Mouse (Mus musculus) left cerebral cortex, adult 2 months (tissue): Measurements from ENCODE around the gene Slx4. TPM values are rescaled to one million over a fixed set of nuclear protein-coding genes. Genes with fewer than 3 reads are reported as not detected.

ENCODE experiments used
- DNase-seq, 2 experiments: peaks; one replicate each; pipeline ENCODE4 v3.0.0; 2021 to 2022; ENCODE audit warnings: low spot score in 2 of 2, mixed read lengths in 1 of 2; ENCODE audit errors: extremely low spot score in 1 of 2
- H3K27ac ChIP-seq: fragments of 200-600 bp; 2 replicates; pipeline ENCODE4 v1.8.1; 2022
- H3K4me3 ChIP-seq: fragments of 200-600 bp; 2 replicates; pipeline ENCODE4 v1.8.1; 2022
- CTCF ChIP-seq: fragments of 200-600 bp; IDR thresholded peaks from 2 replicates; pipeline ENCODE4 v1.8.1; 2022; ENCODE audit warnings: antibody characterized with exemption, mild to moderate bottlenecking, moderate library complexity
- intact Hi-C: fragments of 180-260 bp; cut with DNase I; formaldehyde crosslinking; loops from one replicate; pipeline ENCODE4 v1.15.1; 2025
- long read RNA-seq, 2 experiments: library from polyadenylated mRNA; stranded (forward); transcript quantifications; one replicate each; pipeline ENCODE4 v2.0.0; 2021; ENCODE audit warnings: borderline mapping rate in 2 of 2
- total RNA-seq, 2 experiments: library from RNA; stranded (reverse); gene quantifications; 2 replicates each; pipeline ENCODE4 v1.2.3; 2021

The Slx4 gene
- total RNA-seq, result 10 to 100 TPM; 50.4 to 54.7 TPM
- long read RNA-seq, experiment 1, partial matches to known transcripts, result 4 of 20 reads
- long read RNA-seq, experiment 1, other reads (novel, unspliced or antisense), result 15 of 20 reads
- long read RNA-seq, experiment 2, partial matches to known transcripts, result 3 of 18 reads
- long read RNA-seq, experiment 2, other reads (novel, unspliced or antisense), result 15 of 18 reads

DNA sequence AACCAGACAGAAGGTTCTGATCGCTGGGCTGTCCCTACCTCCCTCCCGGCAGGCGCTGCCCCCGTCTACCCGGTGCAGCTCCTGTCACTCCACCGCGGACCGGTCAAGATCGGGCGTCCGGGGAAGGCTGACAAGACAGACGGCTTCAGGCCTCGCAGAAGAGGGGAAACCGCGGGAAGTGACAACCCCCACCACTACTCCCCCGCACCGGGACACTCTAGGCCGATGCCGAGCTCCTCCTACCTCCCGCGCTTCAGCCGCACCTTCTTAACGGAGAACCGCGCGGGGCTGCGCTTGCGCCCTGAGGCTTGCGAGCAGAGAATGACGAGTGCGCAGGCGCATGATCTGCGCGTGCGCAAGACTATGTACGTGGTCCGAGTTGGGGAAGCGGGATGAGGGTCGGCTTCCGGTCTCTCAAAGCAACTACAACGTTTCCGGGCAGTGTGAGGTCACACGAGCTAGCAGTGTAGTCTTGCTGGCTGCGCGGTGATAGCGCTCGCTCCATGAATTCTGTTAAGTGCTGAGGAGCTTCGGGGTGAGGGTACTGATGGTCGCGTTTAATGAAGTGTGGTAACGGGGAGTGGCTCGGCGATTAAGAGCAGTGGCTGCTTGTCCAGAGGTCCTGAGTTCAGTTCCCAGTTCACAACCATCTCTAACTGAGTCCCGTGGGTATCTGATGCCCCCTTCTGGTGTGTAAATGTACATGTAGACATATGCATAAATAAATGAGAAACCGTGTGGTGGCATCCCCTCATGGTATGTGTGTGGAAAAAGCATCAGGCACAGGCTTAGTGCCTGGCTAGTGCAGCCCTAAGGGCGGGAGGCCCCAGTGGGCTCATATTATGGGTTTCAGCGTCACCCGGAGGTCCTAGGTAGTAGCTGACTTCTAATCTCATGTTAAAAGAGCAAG is at the start of gene Slx4:
TSS of gene Slx4 (minus strand) at position 282 of the 910 bp plus-strand sequence.
- TF ChIP-seq CTCF, result peak; percentile 50
- intact Hi-C loops, result loop anchor here (5.0 to 10.0 kb wide), 2 partner anchors 96 to 259 kb away; partner anchors contain the start of genes 1700037C18Rik, Cluap1 and Zfp263

GRCm38 (mm10) chr16:4052601-4053000 is 49.0 kb upstream of the Slx4 start:
- DNase-seq, result no peak
- no peak for TF ChIP-seq CTCF
- intact Hi-C loops, result no loop called here
- H3K4me3 ChIP-seq, result no peak overlapping the region
- no peak overlapping the region for H3K27ac ChIP-seq

More for the DNA sequence above, at the start of gene Slx4:
- Histone ChIP-seq H3K4me3 (peak within 1 kb of the TSS; percentile 75), H3K27ac (peak within 1 kb of the TSS; percentile 81)
- DNase-seq, result peak; percentile 96 to 97

DNA sequence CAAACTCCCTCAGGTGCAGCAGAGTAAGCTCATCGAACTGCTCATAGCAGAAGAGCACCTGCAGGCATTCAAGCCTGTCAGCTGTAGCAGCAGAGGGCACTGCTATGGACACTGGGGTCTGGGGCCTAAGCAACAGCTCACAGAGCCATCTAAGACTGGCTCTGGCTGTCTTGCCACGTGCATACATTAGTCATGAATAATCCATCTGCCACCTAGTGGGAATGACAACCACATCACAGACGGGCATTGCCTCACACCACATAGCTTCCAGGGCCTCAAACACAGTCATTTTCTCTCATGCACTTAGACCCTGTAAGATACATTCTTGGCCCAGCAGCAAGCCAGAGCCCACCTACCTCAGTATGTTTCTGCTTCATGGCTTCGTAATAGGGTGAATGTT is 42.0 kb upstream of the Slx4 start:
- Histone ChIP-seq H3K4me3 (no peak overlapping the region), H3K27ac (no peak overlapping the region)
- intact Hi-C loops, result no loop called here
- DNase-seq, result no peak
- no peak; the same call in 1 of the 2 replicates for TF ChIP-seq CTCF

DNA sequence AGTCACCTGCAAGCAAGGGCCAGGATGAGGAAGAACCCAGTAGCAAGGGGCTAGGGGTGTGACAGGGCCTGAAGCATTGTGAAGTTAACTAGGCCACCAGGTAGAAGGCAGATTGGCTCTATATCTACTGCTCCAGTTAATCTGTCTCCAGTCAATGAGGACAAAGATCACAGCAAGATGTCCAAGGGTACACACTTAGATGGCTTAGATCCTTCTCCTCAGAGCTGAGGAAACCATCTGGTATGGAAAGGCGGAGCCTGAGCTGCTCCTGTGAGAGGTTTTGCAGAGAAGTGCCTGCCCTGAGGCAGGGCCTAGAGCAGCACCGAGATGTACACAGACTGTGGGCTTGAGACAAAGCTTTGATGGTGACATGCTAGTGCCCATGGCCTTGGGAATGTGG is 40.5 kb upstream of the Slx4 start:
- no peak for TF ChIP-seq CTCF
- Histone ChIP-seq H3K27ac (no peak overlapping the region), H3K4me3 (no peak overlapping the region)
- intact Hi-C loops, result no loop called here
- no peak for DNase-seq

DNA sequence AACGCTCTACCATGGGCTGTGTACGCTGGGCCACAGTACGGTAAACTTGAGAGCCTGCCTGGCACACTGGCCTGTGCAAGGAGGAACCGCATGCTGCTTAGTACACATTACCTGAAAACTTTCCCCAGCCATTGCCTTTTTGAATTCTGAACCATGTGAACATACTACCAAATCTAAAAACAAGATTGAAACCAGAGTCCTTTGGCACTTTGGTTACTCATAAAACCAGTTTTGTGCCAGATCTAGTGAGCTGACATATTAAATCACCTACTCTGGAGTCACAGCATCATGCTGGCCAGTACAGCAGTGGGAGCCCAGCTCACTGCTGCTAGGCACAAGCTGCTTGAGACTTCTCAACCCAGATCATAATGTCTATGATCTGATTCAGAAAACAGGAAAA is 38.1 kb upstream of the Slx4 start:
- TF ChIP-seq CTCF, result no peak
- H3K4me3 ChIP-seq, result no peak overlapping the region
- intact Hi-C loops, result no loop called here
- H3K27ac ChIP-seq, result no peak overlapping the region
- no peak for DNase-seq

DNA sequence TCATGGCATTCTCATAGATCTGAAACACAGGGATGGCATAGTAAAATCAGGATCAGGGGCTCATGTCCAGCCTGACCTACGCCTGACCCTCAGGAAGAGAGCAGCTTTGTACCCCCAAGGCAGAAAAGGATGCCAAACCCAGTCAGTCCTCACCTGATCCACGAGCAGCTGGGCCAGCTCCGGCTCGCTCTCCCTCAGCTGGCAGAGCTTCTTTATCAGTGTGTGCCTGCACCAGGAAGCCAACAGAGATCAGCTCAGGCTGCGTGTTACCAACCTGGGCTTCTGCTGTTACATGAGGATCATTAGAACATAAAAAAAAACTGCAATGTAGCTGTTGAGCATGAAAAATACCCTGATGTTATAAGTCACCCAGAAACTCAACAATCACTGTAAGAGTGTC is 36.6 kb upstream of the Slx4 start:
- TF ChIP-seq CTCF, result no peak
- no peak for DNase-seq
- intact Hi-C loops, result no loop called here
- Histone ChIP-seq H3K4me3 (no peak overlapping the region), H3K27ac (no peak overlapping the region)

- no peak for TF ChIP-seq CTCF
- Histone ChIP-seq H3K4me3 (no peak overlapping the region), H3K27ac (no peak overlapping the region)
- intact Hi-C loops, result no loop called here
- no peak for DNase-seq
These were observed 34.1 kb upstream of the Slx4 start for GRCm38 (mm10) chr16:4037690-4038089.

- intact Hi-C loops, result no loop called here
- Histone ChIP-seq H3K27ac (no peak within 1 kb of the TSS), H3K4me3 (no peak within 1 kb of the TSS)
- TF ChIP-seq CTCF, result no peak
- DNase-seq, result no peak
These were observed 33.2 kb upstream of the Slx4 start, which contains the start of gene Dnase1 for GRCm38 (mm10) chr16:4036807-4037206. Dnase1 (plus strand) TSS chr16:4036942.

- H3K4me3 ChIP-seq, result no peak overlapping the region
- intact Hi-C loops, result no loop called here
- H3K27ac ChIP-seq, result no peak overlapping the region
- TF ChIP-seq CTCF, result no peak
- DNase-seq, result no peak
These were observed 32.0 kb upstream of the Slx4 start for GRCm38 (mm10) chr16:4035575-4035974.

- no peak for DNase-seq
- Histone ChIP-seq H3K27ac (no peak overlapping the region), H3K4me3 (no peak overlapping the region)
- intact Hi-C loops, result no loop called here
- TF ChIP-seq CTCF, result no peak
These were observed 30.9 kb upstream of the Slx4 start for GRCm38 (mm10) chr16:4034476-4034875.

GRCm38 (mm10) chr16:4033971-4034370 is 30.4 kb upstream of the Slx4 start:
- TF ChIP-seq CTCF, result no peak
- intact Hi-C loops, result no loop called here
- Histone ChIP-seq H3K4me3 (no peak overlapping the region), H3K27ac (no peak overlapping the region)
- DNase-seq, result no peak

GRCm38 (mm10) chr16:4032341-4032748 is 28.8 kb upstream of the Slx4 start:
- Histone ChIP-seq H3K4me3 (no peak overlapping the region), H3K27ac (no peak overlapping the region)
- no peak for TF ChIP-seq CTCF
- DNase-seq, result no peak
- intact Hi-C loops, result no loop called here
